ENCODE assay signal across 8 mouse cellular contexts in the genomic region with DNA sequence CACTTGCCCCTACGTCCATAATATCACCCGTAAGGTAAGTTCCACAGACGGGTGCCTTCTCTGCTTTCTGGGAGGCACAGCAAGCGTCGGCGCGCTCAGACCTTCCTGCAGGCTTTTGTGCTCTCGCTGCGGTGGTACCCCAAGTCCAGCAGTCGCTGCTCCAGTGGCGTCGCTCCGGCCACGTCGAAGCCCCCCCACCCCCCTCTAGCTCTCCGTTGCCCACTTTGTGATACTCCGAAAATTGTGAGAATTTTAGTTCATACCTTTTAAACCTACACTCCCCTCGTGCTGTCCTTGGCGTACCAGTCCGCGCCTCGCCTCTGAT. TPM values are rescaled to one million over a fixed set of nuclear protein-coding genes. Genes with fewer than 3 reads are reported as not detected.
DNase-seq lines count a peak whose midpoint lies in the region; ATAC-seq and TF ChIP-seq lines count a peak whose summit lies in the region.

No protein-coding gene starts in this region.

- peak overlapping the region; percentile 81 for H3K4me3 ChIP-seq in liver, adult 2 months (ENCODE audit: insufficient read depth, low read depth, low read length)
- peak overlapping the region; percentile 78 for H3K4me3 ChIP-seq in embryonic facial prominence, embryonic 12.5 days
- H3K4me3 ChIP-seq in intestine, embryonic 14.5 days (ENCODE audit: low read depth, low read length), result peak overlapping the region; percentile 79
- H3K4me3 ChIP-seq in neural tube, embryonic 12.5 days, result peak overlapping the region; percentile 75

- H3K79me2 ChIP-seq in liver, adult 2 months (ENCODE audit: control insufficient read depth, insufficient read depth, low read length), result no peaks in the 10 kb centered on the region; the same call in 1 of the 2 replicates

- WGBS in liver, adult 2 months, result under 1% methylated on average over 22 of the region's 22 CpGs
- WGBS in embryonic facial prominence, embryonic 12.5 days, result under 1% methylated on average over 22 of the region's 22 CpGs
- under 1% methylated on average over 22 of the region's 22 CpGs for WGBS in intestine, embryonic 14.5 days
- under 1% methylated on average over 22 of the region's 22 CpGs for WGBS in neural tube, embryonic 12.5 days

- H3K4me1 ChIP-seq in liver, adult 2 months (ENCODE audit: control insufficient read depth, insufficient read depth, low read length), result peaks cover 6% of the 10 kb centered on the region
- H3K4me1 ChIP-seq in embryonic facial prominence, embryonic 12.5 days, result peaks cover 15% of the 10 kb centered on the region
- H3K4me1 ChIP-seq in intestine, embryonic 14.5 days (replicated peaks; ENCODE audit: control insufficient read depth, insufficient read depth, low read length), result peaks cover 12% of the 10 kb centered on the region
- peaks cover 17% of the 10 kb centered on the region for H3K4me1 ChIP-seq in neural tube, embryonic 12.5 days

- TF ChIP-seq CTCF in liver, adult 2 months (IDR thresholded peaks at IDR 0.05; ENCODE audit: low read depth, low read length), result no peak

- no peaks in the 10 kb centered on the region for H3K9me3 ChIP-seq in embryonic facial prominence, embryonic 12.5 days
- H3K9me3 ChIP-seq in intestine, embryonic 14.5 days (ENCODE audit: control insufficient read depth, low read length), result no peaks in the 10 kb centered on the region
- no peaks in the 10 kb centered on the region for H3K9me3 ChIP-seq in neural tube, embryonic 12.5 days

- peak overlapping the region; percentile 10; the same call in 1 of the 2 replicates for H3K27ac ChIP-seq in liver, adult 2 months (replicated peaks; ENCODE audit: insufficient read depth, low read depth, low read length)
- peak overlapping the region; percentile 84 for H3K27ac ChIP-seq in embryonic facial prominence, embryonic 12.5 days
- peak overlapping the region; percentile 71; the same call in 1 of the 2 replicates for H3K27ac ChIP-seq in intestine, embryonic 14.5 days (ENCODE audit: low read depth)
- peak overlapping the region; percentile 66 for H3K27ac ChIP-seq in neural tube, embryonic 12.5 days

- H3K27me3 ChIP-seq in liver, adult 2 months (ENCODE audit: control insufficient read depth, insufficient read depth, low read length), result no peaks in the 10 kb centered on the region
- no peaks in the 10 kb centered on the region for H3K27me3 ChIP-seq in embryonic facial prominence, embryonic 12.5 days
- no peaks in the 10 kb centered on the region for H3K27me3 ChIP-seq in intestine, embryonic 14.5 days (replicated peaks; ENCODE audit: control insufficient read depth, insufficient read depth, low read length)
- no peaks in the 10 kb centered on the region for H3K27me3 ChIP-seq in neural tube, embryonic 12.5 days (replicated peaks)

- peak overlapping the region; percentile 75 for H3K4me2 ChIP-seq in embryonic facial prominence, embryonic 12.5 days (replicated peaks)
- H3K4me2 ChIP-seq in intestine, embryonic 14.5 days (ENCODE audit: low read length), result peak overlapping the region; percentile 60
- peak overlapping the region; percentile 82 for H3K4me2 ChIP-seq in neural tube, embryonic 12.5 days (replicated peaks)

- peaks cover 10% of the 10 kb centered on the region for H3K36me3 ChIP-seq in liver, adult 2 months (ENCODE audit: control insufficient read depth, insufficient read depth, low read length)
- H3K36me3 ChIP-seq in embryonic facial prominence, embryonic 12.5 days, result peaks cover 20% of the 10 kb centered on the region
- peaks cover 28% of the 10 kb centered on the region for H3K36me3 ChIP-seq in intestine, embryonic 14.5 days (ENCODE audit: control insufficient read depth, insufficient read depth, low read length)
- H3K36me3 ChIP-seq in neural tube, embryonic 12.5 days, result peaks cover 15% of the 10 kb centered on the region

- peak; percentile 75; the same call in 1 of the 2 replicates for ATAC-seq in embryonic facial prominence, embryonic 12.5 days (ENCODE audit: insufficient number of reproducible peaks, insufficient read depth, low FRiP score, low TSS enrichment)
- ATAC-seq in intestine, embryonic 14.5 days (replicated peaks; ENCODE audit: low FRiP score, low TSS enrichment, low read depth), result peak; percentile 29; the same call in 1 of the 2 replicates
- peak; percentile 42 for ATAC-seq in neural tube, embryonic 12.5 days (ENCODE audit: low FRiP score, low read depth)

- DNase-seq in liver, adult 2 months (ENCODE audit: extremely low read depth, low read depth, low spot score), result no peak
- no peak for DNase-seq in liver
- no peak for DNase-seq in intestine, embryonic 14.5 days (ENCODE audit: low spot score)
- no peak for DNase-seq in Muller cell, postnatal 12 days (ENCODE audit: inconsistent ontology term)
- DNase-seq in adrenal gland, postnatal 14 days, result no peak
- DNase-seq in kidney, postnatal 10 days, result no peak

- peak overlapping the region; percentile 68 for H3K9ac ChIP-seq in liver, adult 2 months (ENCODE audit: low read depth, low read length)
- peak overlapping the region; percentile 74 for H3K9ac ChIP-seq in embryonic facial prominence, embryonic 12.5 days
- H3K9ac ChIP-seq in intestine, embryonic 14.5 days (ENCODE audit: low read length), result peak overlapping the region; percentile 67
- peak overlapping the region; percentile 66 for H3K9ac ChIP-seq in neural tube, embryonic 12.5 days

- TF ChIP-seq POLR2A in liver, adult 2 months (IDR thresholded peaks at IDR 0.05; ENCODE audit: extremely low read depth, insufficient read depth, low read length), result no peak

RNA-seq across cellular contexts. Expression of a gene that starts 0.4 kb away (rescaled TPM):
- 11.7 and 14.0 TPM in 2 replicates for total RNA-seq in liver, adult 2 months (2014; rRNA removed)
- polyA plus RNA-seq in liver, adult 2 months (2012; rRNA removed), result 2.9 and 3.8 TPM in 2 replicates
- 84.4 and 86.7 TPM in 2 replicates for polyA plus RNA-seq in embryonic facial prominence, embryonic 12.5 days (2016; fragmentation: Nextera tagmentation; extraction: Ambion mirVana)
- polyA plus RNA-seq in intestine, embryonic 14.5 days (2014; fragmentation: Nextera tagmentation; extraction: Ambion mirVana), result 84.2 and 88.2 TPM in 2 replicates
- polyA plus RNA-seq in neural tube, embryonic 12.5 days (2016; fragmentation: Nextera tagmentation; extraction: Ambion mirVana), result 88.1 and 93.5 TPM in 2 replicates
- total RNA-seq in adrenal gland, postnatal 14 days (2021), result 12.7 and 18.2 TPM in 2 replicates

RNA-seq across cellular contexts. Expression of a gene that starts 26.8 kb away (rescaled TPM):
- 39.2 and 39.5 TPM in 2 replicates for total RNA-seq in liver, adult 2 months (2014; rRNA removed)
- 17.1 and 19.4 TPM in 2 replicates for polyA plus RNA-seq in liver, adult 2 months (2012; rRNA removed)
- 42.2 and 46.8 TPM in 2 replicates for polyA plus RNA-seq in embryonic facial prominence, embryonic 12.5 days (2016; fragmentation: Nextera tagmentation; extraction: Ambion mirVana)
- polyA plus RNA-seq in intestine, embryonic 14.5 days (2014; fragmentation: Nextera tagmentation; extraction: Ambion mirVana), result 29.7 and 31.9 TPM in 2 replicates
- polyA plus RNA-seq in neural tube, embryonic 12.5 days (2016; fragmentation: Nextera tagmentation; extraction: Ambion mirVana), result 36.4 and 38.5 TPM in 2 replicates
- 47.6 and 52.4 TPM in 2 replicates for total RNA-seq in adrenal gland, postnatal 14 days (2021)

Comparison
In these comparisons a context has a peak if more than half of its experiments do, and no peak if none do; other contexts are left out.
1. H3K27ac ChIP-seq: peak in every context shown above with its lines; median percentile 84 in embryonic facial prominence, embryonic 12.5 days; 71 in intestine, embryonic 14.5 days; 66 in neural tube, embryonic 12.5 days; 10 in liver, adult 2 months.
2. RNA of a gene that starts 0.4 kb away (polyA plus RNA-seq): 88.1 to 93.5 TPM in neural tube, embryonic 12.5 days, 84.4 to 86.7 TPM in embryonic facial prominence, embryonic 12.5 days and 84.2 to 88.2 TPM in intestine, embryonic 14.5 days; 2.9 to 3.8 TPM in liver, adult 2 months; every median in the first group is over 10 times any median in the second.
3. Peak in every context shown above with its lines, with median percentiles within 50 percentile points of each other: H3K4me3 ChIP-seq, H3K9ac ChIP-seq, ATAC-seq and H3K4me2 ChIP-seq.